Mouse (Mus musculus) c-Kit-positive CD71-positive TER-119-negative erythroid progenitor cells, embryonic 14.5 days (primary cell): ENCODE measurements around the gene Polr2b.

Experiments used
- DNase-seq: peaks from one replicate; pipeline ENCODE4 v3.0.0-alpha.2; 2013; ENCODE audit warnings: low read depth

The Polr2b gene

DNA sequence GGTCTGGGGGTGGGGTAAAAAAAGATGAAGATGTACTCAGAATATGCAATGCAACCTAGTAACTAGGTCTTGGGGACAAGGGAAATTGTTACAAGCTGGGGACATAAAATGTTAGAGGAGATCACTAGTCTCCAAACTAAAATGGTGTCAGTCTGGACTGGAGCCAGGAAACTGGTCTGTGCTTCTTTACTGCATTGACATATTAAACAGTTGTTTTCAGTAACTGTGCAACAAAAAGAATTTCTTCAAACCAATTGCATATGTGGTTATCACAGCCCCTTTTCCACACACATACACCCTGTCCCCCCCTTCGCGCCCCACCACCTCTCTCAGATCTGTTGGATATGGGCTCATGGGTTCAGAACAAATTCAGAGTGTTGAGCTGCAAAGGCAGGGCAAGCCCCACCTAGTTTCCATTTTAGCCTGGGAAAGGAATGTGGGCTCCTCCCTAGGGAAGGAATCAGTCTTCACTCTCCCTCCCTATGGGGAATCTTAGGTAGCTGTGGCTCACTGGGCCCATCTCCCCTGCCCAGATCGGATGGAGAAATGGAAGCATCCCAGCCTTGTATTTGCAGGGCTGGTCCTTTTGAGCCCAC, 54.6 kb downstream of the Polr2b start:
- no peak for DNase-seq

DNA sequence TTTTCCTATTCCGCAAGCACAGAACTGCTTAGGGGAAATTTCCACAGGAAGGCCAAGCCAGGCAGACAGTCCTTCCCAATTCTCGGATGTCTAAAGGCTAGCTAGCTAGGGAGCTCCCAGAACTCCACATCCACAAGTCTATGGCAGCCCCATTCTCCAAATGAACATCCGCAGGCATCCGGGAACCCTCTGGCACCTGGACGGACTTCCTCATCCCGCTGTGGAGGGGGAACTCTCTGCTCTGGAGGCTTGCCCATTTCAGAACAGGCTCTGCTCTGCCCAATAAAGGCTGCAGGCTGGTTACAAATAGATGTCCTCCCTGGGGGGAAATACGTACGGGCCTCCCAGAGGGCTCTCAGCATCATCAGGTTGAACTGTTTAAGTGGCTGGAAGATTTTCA, 56.4 kb downstream of the Polr2b start:
- no peak for DNase-seq

DNA sequence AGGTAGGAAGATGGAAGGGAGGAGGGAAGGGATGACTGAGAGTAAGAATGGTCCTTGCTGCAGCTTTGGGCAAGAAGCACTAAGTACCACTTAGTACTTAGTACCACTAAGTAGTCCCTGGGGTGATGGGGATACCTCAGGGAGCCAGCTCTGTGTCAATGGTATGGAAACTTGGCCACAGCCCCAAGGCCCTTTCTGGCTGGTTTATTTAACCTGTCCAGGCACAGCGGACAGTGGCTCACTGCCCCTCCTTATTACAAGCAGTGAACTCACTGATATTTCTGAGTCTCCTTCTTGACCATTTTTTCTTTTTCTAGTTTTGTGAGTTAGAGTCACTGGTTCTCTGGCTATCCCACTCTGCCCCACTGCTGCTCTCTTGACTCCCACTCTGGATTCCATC, 57.2 kb downstream of the Polr2b start:
- DNase-seq, result no peak

DNA sequence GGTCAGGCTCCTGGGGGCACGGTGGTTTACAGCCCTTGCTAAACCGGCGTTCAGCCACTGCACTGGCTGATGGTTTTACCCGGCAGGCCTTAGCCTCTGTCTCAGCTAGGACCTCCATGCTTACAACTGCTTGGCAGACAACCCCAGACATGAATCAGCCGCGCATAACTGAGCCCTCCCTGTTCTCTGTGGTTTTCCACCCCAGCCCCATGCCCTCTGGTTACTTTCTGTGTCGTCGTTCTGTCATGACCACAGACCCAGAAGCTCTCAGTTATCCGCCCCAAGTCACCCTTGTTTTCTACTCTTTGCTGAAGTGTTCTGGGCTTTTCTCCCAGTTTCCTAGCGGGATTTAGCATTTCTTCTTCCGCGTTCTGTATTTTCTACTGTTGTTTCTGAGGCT, 57.7 kb downstream of the Polr2b start:
- DNase-seq, result no peak

DNA sequence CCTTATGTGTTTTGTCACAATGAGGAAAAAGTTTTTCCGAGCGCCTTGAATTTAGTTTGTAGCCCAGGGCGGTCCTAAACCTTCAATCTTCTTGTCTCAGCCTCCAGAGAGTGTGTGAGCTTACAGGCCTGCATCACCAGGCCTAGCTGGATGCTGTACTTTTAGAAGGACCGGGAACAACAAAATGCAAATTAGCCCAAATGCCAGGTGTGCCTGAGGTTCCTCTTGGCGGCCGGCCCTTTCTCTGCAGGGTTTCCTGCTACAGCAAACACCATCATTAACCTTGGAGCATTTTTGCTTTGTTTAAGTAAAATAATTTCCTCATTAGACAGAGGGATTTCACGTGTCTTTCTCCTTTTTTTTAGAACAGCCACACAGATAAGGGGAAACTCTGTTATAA, 58.2 kb downstream of the Polr2b start:
- DNase-seq, result no peak

DNA sequence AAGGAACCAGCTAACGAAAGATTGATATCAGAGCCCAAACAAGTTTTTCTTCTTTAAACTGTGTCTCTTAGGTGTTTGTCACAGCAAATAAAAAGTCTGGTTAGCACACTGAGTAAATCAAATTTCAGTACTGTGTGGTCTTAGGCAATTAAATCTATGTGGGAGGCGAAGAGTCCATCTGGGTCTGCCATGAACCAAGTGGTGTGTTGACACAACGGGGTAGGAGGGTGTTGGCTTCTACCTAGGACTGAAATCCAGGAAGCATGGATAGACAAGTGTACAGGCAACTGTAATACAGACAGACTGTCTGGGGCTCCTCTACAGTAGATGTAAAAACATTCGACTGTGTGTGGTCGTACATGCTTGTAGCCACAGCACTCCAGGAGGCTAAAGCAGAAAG, 59.4 kb downstream of the Polr2b start:
- no peak for DNase-seq

DNA sequence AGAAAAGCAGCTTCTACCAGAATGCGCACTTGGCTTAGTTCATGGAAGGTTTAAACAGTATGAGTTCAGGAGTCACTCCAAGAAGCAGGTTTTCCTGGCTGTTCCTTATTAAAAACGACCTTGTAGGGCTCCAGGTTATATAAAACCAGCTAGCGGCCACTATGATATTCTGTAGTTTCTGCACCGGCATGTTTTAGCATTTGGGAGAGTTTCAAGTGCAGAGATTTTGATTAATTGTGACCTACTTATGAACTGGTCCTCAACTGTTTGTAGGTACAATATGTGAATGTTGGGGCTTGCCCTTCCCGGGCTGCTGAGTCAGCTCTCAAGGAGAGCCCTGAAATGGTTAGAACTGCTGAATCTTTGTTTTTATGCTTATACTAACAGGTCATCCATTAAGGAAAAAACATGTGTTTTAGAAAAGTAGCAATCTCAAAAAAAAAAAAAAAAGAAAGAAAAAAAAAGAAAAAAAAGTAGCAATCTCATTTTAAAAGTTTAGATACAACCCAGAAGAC, 60.5 kb downstream of the Polr2b start:
- no peak for DNase-seq

DNA sequence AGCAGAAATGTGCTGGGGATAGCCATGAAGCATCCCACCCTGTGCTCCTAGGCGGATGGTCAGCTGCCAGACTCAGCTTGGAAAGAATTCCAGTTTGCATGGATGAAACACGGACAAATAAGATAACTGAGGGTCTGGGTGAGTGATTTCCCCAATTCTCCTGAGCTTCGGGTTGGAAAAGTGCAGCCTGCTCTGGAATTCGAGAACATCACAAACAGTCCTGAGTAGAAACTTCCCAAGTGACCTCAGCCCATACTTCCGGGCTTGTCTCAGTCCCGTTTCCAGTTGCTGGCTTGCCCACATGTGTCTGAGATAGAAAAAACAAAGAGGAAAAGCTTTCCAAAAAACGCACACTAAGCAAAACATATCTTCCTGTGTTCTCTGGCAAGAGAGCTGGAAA, 62.3 kb downstream of the Polr2b start:
- DNase-seq, result no peak

DNA sequence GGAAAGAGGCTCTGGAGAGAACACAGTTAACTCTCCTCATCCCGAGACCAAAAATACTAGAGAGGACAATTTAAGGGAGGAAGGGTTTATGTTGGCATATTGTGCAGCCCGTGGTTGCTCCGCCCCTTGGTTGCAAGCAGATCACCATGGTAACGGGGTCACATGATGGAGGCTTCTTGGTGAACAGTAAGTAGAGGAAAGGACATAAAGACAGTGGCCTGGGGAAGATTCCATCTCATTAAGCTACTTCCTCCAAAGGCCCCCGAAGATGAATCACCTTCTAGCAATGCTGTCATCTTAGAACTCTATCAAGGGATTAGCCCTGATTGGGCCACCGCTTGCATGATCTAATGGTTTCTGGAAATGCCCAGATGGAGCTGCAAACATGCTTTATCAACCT, 62.8 kb downstream of the Polr2b start:
- peak; percentile 19 for DNase-seq

DNA sequence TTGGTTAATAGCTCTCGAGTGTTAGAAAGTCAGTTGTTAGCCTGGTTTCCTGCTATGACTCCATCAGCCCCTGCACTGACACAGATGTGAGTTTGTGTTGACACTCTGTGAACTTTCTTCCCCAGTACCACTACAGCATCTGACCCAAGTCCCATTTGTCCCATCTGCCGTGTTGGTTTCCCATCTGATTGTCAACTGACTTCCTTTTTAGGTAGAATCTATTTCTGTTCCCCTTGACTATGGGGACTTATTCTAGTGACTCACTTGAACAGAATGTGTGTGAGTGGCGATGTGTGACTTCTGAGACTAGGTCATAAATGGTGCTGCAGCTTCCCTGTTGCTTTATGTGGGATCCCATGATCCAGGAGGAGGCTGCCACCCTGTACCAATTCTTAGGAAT, 65.0 kb downstream of the Polr2b start:
- no peak for DNase-seq

DNA sequence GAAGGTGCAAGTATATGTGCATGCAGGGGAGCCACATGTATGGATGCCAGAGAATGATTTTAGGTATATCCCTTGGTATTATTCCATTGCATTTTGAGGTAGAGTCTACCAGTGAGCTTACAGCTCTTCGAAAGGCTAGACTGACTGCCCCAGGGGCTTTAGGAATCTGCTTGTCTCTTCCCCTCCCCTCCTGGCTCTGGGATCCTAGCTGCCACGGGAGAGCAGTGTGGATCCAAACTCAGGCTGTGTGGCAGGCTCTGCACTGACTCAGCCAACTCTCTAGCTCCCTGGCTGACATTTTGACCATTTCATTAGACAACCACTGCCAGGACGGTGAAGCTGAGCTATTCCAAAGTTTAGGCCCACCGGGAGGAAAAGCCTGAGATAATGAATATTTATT, 65.6 kb downstream of the Polr2b start:
- no peak for DNase-seq

DNA sequence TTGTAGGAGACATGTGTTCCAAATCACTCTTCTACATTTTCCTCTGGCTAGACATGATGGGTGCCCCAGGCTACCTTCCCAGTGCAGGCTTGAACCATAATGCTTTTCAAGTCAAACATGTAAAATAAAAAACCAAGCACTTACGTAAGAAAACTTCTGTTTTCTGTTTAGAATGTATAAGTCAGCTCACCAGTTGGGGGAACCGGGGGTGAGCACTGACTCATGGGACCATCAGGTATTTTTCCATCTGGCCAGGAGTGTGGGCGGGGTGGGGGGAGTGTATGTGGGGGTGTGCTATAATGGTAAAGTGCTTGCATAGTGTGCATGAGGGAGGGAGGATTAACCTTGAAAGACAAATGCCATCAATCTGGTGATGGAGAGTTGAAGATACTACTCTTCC, 68.1 kb downstream of the Polr2b start:
- DNase-seq, result no peak

DNA sequence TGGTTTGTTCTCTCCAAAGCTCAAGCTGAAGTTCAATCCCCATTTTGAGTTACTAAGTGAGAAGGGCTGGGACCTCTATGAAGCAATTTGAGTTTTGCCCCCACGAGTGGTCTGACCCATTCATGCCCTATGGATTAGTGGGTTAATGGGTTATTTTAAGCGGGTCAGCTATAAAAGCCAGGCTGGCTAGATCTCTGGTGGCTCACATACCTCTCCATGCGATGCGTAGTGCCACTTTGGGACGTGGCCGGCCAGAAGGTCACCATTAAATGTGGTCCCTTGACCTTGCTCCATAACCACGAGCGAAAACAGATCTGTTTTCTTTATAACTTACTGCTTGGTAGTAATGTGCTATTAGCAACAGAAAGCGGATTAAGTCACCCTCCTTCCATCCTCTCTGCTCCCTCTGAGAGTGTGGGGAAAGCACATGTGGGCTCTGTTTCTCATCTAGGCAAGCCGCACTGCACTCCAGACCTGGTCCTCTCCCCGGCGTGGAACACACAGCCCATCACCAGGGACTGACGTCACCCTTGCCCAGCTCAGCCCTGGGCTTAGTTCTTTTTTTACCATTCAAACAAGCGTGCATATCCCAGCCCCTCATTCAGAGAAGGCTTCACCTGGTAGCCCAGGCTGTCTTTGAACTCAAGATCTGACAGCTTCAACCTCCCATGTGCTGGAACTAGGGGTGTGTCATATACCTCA, 69.6 kb downstream of the Polr2b start:
- DNase-seq, result no peak

DNA sequence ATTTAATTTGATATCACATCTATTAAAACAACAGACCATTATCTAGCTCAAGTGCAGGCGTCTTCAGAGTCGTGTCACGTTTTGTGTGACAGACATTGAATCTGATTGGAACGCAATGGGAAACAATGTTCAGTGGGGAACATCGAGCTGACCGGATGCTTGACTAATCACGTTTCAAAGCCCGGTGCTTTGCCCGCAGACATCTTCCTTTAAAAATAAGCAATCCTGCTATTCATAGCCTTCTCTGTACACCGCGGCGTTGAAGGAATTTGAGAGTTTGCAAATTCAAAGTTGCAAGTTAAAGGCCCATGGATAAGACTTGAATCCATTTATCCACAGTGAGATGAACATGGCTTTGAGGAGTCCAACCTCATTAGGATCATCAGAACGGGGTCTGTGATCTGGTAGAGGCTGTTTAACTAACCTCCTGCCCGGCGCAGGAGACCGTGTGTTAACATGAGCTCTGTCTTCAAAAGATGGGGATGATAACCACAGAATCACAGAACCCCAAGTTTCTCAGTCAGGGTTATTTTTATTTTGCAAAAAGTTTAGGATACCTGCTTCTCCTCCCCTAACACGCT, 70.5 kb downstream of the Polr2b start:
- no peak for DNase-seq

DNA sequence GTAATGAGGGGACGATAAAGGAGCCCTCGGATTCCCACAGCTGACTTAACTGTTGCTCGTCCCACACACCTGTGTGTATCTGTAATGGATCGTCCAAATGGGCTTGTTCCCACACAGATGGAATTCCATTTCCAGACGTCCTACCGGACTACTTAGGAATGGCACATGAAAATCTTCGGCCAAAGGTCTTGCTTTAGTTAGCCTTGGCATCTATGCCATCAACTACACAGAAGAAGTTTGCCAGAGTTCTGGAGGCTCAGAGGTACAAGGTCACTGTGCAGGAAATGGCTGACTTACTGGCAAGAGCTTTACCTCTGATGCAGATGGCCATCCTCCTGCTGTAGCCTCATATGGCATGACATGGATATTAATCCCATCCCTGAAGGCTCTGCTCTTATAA, 71.3 kb downstream of the Polr2b start:
- no peak for DNase-seq

DNA sequence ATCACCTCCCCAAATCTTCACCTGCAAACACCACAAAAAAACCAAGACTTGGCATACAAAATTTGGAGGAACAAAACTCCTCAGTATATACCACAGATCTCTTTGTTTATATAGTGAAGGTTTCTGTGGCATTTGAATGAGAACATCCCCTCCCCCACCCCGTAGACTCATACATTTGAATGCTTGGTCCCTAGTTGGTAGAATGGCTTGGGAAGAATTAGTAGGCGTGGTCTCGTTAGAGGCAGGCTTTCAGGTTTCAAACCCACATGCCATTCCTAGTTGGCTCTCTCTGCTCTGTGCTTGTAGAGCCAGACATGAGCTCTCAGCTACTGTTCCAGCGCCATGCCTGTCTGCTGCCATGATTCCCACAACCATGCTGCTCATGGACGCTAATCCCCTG, 71.7 kb downstream of the Polr2b start:
- DNase-seq, result no peak

DNA sequence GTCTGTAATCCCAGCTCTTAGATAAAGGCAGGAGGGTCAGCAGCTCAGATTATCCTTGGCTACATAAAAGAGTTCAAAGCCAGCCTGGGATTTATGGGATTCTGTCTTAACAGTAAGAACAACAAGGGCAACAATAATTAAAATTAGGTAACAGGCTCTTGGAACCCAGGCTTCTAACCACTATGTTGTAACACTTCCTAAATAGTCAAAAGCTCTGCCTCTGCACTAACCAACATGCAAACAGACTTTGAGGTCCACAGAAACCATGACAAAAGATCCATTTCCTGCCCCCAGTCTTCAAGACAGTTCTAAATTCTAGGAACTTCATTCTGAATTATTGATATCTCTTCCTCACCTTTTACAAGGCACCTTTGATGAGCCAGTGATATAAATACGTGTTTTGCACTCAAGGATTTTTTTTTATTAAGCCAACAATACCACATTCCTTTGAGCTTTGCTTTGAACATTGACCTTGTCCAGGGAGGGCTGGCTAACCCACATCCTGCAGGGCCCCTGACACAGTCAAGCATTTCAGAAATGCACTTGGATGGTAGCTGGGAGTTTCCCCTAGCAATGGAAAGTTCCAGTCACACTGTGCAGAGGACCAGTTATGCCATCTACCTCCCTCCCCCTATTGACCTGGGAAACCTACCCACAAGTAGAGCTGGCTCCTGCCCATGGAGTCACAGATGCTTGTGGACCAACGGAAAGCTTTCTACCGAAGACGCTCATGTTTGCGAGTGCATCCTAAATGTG, 74.0 kb downstream of the Polr2b start:
- DNase-seq, result no peak

DNA sequence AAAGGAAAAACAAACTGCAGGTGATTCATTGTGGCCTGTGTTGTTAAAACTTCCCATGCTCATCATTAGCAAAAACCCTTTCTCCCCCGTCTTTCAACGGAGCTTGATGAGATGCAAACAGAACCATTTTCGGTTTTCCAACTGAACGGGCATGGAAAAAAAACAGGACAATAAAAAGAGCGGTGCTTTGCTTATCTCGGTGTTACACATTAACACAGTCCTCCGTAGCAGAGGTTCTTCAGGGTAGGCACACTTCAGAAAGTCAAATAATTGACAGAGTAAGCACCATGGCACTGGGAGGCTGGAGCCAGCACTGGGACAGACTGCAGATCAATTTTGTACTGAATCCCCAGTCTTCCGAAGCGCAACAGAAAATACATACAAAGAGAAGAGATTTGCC, 74.8 kb downstream of the Polr2b start:
- no peak for DNase-seq

DNA sequence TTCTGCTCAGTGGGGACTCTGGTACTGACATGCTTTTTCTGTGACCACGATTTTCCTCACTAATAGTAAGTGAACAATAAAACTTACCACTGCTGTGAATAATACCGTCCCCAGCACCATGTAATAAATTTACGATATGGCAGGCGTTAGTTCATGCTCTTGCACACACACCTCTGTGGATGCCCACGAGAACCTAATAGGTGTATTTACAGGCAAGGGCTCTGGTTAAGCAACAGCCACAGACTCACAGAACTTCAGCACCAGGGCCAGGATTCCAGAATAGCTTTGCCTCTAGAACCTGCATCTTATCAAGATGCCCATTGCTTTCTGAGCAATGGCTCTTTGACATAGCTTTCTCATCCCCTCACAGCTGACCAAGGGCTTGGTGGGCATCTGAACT, 75.3 kb downstream of the Polr2b start:
- no peak for DNase-seq

DNA sequence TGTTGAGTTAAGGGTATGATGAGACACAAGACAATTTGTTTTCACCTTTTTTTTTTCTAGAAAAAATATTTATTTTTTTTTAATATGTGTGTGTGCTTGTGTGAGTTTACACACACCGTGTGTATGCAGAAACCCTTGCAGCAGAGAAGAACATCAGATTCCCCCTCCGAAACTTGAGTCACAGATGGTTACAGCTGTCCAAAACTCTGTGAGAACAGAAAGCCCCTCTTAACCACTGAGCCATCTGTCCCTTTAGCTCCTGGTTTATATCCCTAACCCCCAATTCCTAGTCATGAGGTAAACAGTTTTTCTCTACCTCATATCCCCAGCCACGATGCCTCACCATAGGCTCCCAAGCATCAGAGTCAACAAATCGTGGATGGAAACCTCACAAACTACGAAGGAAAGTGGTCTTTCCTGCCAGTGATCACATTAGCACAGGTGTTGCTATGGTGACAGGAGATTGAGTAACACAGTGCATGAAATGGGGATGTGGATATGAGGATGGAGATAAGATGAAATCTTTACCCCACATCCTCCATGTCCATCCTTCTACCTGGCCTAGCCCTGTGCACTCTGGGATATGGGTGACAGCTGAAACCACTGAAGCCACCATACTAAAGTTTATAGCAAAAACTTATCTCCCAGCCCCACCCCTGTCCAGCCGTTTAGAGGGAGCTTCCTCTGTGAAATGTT, 76.1 kb downstream of the Polr2b start:
- no peak for DNase-seq

DNA sequence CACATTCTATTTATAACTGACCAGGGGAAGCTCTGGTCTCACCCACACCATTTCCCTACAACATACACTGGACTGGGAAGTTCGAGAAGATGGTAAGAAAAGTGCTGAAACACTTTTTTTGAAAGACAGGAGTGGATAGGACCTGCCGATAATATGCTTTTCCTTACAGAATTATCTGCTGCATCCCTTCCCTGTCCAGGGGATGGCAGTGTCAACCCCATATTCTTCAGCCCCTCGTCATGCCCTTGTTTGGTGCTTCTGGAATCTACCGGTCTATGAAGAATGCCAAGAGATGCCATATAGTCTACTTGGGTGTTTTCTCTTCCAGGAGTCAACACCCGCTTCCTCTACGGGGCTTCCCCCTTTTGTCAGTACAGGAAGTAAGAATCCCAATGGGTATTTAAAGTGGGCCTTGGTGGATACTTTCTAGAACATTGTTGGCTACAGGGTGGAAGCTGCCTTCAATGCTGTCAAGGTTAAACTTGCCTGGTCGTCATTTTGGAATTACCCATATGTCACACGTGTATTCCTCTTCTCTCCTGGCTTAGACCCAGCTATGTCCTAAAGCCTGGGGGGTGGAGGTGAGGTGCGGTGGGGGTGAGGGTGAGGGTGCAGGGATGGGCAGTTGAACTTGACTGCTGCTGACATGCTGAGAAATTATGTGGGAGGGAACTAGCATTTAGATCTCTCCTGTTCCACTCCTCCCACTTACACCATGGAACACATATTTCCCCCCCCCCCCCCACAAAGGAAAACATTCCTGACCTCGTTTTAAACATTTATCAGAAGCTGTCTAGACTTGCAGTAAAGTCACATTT, 76.9 kb downstream of the Polr2b start:
- no peak for DNase-seq

DNA sequence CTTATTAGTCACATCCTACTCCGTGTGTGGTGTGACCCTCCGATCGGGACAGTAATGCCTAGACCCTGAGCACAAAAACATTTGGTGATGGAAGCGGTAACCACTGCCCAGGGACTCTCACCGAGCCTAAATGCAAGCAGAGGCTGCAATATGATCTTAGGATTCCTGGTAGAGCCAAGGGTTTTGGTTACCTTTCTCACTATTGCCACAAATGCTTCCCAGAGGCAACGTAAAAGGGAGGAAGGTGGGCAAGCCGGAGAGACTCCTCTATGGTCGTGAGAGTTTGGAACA, 77.4 kb downstream of the Polr2b start:
- no peak for DNase-seq
